Mouse (Mus musculus) A20 (cell line): ENCODE measurements at regions not wholly inside any gene's neighbourhood (a gene's known extent, or its start where the extent isn't known, plus 50 kb on each side); places are given as distances from the start of the nearest gene placed in this dataset.
A peak's percentile ranks its signal among the peaks of the same experiment; 100 is the strongest.

ENCODE experiments used
- DNase-seq: peaks from one replicate; pipeline ENCODE4 v3.0.0-alpha.2; 2011; ENCODE audit warnings: low read depth, low spot score

DNA sequence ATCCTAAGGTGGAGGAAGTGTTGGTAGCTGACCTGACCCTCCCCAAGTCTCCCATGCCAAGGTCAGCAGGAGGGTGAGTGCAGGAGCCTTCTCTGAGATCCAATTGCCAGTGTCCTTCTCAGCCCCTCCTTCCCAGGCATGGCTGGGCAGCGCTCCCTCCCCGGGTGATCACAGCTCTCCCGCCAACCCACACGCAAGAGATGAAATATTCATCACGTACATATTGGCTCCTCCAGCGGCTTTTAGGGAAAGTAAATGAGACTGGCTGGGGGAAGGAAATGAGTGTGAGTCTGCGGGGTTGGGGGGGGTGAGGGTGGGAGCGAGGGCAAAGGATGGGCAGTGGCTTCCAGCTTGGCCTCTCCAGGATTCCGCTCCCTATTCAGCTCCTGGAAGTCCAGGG is 113.0 kb upstream of the Lhx1 start:
- no peak for DNase-seq

GRCm38 (mm10) chr11:84637268-84637667 is 111.9 kb upstream of the Lhx1 start:
- no peak for DNase-seq

DNA sequence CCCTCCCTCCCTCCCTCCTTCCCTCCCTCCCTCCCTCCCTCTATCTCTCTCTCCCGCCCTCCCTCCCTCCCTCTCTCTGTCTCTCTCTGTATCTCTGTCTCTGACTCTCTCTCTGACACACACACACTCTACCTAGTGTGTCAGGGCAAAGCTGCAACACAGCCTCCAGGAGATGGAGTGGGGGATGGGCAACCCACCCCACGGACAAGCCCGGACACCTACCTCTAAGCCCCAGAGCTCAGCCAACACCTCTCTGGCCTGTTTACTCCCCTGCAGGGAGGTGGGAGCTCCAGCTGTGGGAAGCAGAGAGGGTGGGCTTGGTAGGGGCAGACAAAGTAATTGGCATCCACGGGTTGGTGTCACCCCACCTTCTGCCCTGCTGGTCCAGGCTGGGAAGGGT is 109.7 kb upstream of the Lhx1 start:
- no peak for DNase-seq

- DNase-seq, result no peak
Measured at GRCm38 (mm10) chr11:84633300-84633699, 108.0 kb upstream of the Lhx1 start.

DNA sequence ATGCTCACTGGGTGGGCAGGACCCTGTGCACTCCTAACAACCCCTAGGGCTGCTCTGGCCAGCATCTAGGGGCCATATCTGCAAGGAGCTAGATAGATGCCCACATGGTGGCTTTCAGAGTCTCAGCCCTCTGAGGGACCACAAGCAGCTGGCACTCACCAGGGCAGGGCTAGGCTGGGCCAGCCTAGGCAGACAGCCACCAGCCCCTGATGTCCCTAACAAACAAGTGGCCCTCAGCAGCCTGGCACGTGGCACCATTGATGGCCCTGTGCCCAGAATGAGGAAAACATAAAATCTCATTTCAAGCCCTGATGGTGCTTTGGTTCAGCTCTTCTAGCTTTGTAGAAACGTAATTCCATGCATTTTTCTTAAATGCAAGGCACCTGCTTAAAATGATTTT is 102.8 kb upstream of the Lhx1 start:
- no peak for DNase-seq

DNA sequence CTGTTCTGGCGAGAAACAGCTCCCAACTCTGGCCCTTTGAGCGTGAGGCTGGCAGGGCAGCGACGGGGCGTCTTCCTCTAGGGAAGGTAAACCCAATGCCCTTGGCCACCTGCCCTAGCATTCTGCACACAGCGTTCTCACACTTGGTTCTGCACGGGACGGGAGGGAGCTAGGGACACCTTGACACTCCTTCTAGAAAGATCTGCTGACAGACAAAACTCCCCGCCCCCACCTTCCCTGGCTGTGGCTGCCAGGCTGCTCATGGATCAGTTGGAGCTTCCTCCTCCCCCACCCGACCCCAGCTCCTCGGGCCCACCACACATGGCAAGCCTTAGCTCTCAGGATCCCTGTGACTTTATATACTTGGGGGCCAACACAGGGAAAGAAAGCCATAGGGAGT is 102.3 kb upstream of the Lhx1 start:
- DNase-seq, result no peak

DNA sequence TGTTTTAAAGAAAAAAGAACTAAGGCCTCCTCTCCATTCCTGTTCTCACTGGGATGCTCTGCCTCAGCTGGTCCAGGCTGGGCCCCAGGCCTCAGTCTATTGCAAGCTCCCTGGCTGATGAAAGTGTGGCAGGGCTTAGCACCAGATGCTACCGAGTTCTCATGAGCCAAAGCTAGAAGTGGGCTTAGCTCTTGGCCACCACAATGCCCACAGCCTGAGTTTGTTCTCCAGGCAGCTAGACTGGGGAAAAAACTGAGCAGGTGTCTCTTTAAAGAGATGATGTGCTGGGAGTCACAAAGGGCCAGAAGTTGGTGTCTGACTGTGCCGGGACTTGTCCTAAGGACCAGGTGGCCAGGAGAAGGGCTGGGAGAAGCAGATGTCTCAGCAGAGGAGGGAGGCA is 101.9 kb upstream of the Lhx1 start:
- DNase-seq, result no peak

DNA sequence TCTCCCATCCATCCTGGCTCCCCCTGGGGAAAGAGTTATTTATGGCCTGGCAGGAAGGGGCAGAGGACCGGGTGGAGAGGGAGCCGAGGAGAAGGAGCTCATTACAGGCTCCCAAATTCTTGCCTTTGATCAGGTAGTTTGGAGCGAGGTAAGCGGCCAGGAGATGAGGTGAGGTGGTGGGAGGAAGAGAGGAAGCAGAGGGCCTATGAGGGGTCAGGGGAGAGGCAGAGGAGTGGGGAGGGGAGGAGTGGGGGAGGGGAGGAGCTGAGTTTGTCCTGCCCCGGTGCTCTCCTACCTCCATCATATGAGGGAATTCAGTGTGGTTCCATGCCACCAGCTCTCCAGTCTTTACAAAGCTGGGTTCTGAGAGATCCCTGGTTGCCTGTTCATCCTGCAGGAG is 98.8 kb upstream of the Lhx1 start:
- DNase-seq, result no peak

GRCm38 (mm10) chr11:84619713-84620112 is 94.4 kb upstream of the Lhx1 start:
- DNase-seq, result peak; percentile 52

DNA sequence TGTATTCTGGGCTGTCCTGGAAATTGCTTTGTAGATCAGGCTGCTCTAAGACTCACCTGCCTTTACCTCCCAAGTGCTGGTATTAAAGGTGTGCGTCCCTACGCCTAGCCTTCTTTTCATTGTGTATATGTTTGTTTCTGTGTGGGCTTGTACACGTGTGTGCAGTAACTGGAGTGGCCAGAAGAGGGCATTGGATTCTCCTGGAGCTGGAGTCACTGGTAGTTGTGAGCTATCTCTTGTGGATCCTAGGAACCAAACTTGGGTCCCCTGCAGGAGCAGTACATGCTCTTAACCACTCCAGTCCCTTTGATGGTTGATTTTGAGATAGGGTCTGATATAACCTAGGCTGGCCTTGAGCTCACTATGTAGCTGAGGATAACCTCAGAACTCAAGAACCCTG is 93.2 kb upstream of the Lhx1 start:
- peak; percentile 45 for DNase-seq

- peak; percentile 4 for DNase-seq
Measured at GRCm38 (mm10) chr11:84612982-84613720, 87.8 kb upstream of the Lhx1 start.

- peak; percentile 45 for DNase-seq
Measured at GRCm38 (mm10) chr11:84611625-84611879, 86.2 kb upstream of the Lhx1 start.

DNA sequence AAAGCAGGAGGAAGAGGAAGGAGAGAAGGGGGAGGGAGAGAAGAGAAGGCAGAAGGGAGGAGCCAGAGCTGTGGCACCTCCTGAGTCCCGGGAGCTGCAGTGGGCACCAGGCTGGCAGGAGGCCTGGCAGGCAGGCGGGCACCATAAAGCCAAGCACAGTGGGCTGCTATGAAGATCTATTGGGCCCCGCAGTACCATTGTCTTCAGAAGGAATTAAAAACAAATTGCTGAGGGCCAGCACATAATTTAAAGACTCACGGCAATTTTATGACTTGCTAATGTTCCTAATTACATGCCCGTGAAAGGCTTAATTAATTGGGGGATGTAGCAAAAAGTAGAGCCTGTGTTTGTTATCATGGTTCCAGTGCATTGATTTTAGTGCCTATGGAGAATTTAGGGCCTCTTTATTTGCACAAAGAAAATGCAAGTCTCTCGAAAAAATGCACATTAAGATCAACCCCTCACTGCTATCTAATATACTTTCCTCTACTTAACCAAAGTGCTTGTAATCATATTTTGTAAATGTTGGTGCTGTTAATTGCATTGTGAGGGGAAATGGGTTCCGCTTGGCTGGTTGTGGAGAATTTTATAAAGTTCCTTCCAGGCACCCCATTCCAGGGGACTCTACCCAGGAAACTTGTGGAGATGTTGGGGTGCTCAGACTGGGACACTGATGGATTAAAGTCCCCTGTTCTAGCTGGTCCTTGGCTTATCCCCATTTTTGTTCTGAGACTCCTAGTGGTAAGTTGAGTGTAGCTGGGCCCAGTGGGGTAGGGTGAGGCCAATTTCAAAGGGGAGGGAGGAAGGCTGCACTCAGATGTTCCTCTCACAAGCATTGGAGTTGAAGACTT is 85.7 kb upstream of the Lhx1 start:
- no peak for DNase-seq

GRCm38 (mm10) chr11:84604781-84605180 is 79.4 kb upstream of the Lhx1 start:
- DNase-seq, result no peak

GRCm38 (mm10) chr11:84599267-84599841 is 74.0 kb upstream of the Lhx1 start:
- DNase-seq, result no peak

DNA sequence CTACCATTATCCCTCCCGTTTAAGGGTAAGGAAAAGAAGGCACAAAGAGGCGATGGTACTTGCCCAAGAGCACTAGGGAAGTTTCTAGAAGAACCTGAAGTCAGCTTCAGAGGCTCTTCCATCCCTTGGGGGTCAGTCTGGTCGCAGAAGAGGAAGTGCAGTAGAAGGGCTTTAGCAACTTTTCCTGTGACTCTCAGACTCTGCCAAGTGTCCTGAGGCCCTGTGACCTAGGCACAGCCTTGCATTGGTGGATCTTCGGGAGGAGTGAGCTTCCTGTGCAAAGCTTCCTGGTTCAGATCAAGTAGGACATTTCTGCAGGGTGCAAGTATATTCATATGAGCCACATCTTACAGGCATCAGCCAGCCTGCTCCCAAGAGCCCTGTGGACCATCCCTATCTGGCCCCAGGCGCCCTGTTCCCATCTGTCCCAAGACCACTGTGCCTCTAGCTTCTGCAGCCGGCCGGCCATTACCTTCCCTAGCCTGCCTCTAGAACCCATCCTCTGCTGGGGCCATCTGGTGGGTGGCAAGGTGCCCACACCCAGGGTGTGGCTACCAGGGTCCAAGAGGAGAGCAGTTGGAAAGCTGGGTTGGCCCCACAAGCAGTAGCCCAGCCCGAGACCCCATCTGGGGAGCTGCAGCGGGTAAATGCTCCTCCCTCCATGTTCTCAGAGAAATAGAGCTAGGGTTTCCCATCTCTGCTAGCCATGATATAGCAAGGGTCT is 72.4 kb upstream of the Lhx1 start:
- no peak for DNase-seq

GRCm38 (mm10) chr11:84592715-84593339 is 67.5 kb upstream of the Lhx1 start:
- DNase-seq, result peak; percentile 40

DNA sequence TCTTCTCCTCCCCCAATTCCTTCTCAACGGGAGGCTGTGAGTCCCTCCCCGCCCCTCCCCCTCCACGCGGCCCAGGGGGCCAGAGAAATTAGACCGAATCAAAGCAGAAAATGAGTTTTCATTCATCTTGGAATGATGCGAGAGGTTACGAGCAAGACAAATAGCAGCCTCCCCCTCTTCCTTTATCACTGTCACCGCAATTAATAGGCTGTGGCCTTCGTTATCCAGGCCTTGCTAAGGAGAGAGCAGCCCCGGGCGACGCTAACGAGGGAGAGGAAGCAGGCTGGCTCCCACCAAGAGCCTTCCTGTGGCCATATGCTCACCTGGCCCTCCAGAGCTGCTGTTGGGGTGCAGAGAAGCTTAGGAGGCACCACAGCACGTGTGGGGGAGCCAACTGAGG is 61.8 kb upstream of the Lhx1 start:
- no peak for DNase-seq

- DNase-seq, result no peak
Measured at GRCm38 (mm10) chr11:84585626-84586025, 60.3 kb upstream of the Lhx1 start.

GRCm38 (mm10) chr11:84578805-84579541 is 53.6 kb upstream of the Lhx1 start:
- no peak for DNase-seq
